Mouse (Mus musculus) T-helper 17 cell (primary cell): ENCODE measurements at regions not wholly inside any gene's neighbourhood (a gene's known extent, or its start where the extent isn't known, plus 50 kb on each side); places are given as distances from the start of the nearest gene placed in this dataset.

Source experiments
- in situ Hi-C, 2 experiments: fragments of 300-600 bp; cut with MboI, MseI; formaldehyde crosslinking; loops; 1 replicate in 1 of 2; 2 replicates in 1 of 2; pipeline ENCODE4 v1.15.1; 2025; ENCODE audit warnings: high pct_unique_total_duplicates in 2 of 2

GRCm38 (mm10) chrX:70261360-70261759 is 103.5 kb downstream of the Ids start:
- in situ Hi-C loops = no loop called here

GRCm38 (mm10) chrX:70216011-70216410 is 148.9 kb downstream of the Ids start:
- in situ Hi-C loops = no loop called here

- in situ Hi-C loops = no loop called here
Observed at GRCm38 (mm10) chrX:70184427-70185090, 180.3 kb downstream of the Ids start.

GRCm38 (mm10) chrX:70169737-70170136 is 195.1 kb downstream of the Ids start:
- in situ Hi-C loops = loop anchor here in 1 of 2 experiments (10.0 kb wide), 1 partner anchor 775 kb away; no protein-coding TSS in a partner anchor

- in situ Hi-C loops = no loop called here
Observed at GRCm38 (mm10) chrX:70161011-70161410, 203.9 kb downstream of the Ids start.
